Mouse (Mus musculus) v-Abl transformed pro-B cells (cell line): ENCODE data around the gene Fbxo27.
"Not testable (repeated sequence)": the region's sequence is repeated elsewhere in the genome, so short reads cannot be mapped to it uniquely, and the experiment has no call there.

Experiments used
- in situ Hi-C, 2 experiments: fragments of 400-800 bp; cut with MboI; formaldehyde crosslinking; loops; one replicate each; pipeline ENCODE4 v1.15.1; 2025; ENCODE audit not compliant: unreplicated experiment in 2 of 2

Gene Fbxo27

DNA sequence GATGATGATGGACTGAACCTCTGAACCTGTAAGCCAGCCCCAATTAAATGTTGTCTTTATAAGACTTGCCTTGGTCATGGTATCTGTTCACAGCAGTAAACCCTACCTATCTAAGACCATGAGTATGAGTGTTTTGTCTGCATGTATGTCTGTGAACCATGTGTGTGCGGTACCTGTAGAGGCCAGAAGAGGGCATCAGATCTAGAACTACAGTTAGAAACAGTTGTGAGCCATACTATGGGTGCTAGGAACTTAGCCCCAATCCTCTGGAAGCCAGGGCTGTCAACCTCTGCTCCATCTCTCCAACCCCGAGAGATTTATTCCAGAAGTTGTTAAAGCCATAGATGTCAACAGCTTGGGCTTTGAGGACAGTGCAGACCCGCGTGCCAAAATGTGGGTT is 7.6 kb downstream of the Fbxo27 start:
- in situ Hi-C loops = no loop called here

DNA sequence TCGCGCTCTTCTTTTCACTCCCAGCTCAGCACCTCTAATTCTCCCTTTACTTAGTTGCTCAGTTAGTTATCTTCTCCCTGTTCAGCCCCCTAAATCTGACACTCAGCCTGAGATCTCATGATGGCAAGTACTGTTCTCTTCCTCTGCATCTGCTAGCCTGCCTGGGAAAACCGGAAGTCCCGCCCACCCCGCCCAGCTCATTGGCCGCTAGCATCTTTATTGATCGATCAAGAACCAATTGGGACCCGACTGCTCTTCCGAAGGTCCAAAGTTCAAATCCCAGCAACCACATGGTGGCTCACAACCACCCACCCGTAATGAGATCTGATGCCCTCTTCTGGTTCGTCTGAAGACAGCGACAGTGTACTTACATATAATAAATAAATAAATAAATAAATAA is 8.7 kb downstream of the Fbxo27 start:
- in situ Hi-C loops = not testable (repeated sequence)

DNA sequence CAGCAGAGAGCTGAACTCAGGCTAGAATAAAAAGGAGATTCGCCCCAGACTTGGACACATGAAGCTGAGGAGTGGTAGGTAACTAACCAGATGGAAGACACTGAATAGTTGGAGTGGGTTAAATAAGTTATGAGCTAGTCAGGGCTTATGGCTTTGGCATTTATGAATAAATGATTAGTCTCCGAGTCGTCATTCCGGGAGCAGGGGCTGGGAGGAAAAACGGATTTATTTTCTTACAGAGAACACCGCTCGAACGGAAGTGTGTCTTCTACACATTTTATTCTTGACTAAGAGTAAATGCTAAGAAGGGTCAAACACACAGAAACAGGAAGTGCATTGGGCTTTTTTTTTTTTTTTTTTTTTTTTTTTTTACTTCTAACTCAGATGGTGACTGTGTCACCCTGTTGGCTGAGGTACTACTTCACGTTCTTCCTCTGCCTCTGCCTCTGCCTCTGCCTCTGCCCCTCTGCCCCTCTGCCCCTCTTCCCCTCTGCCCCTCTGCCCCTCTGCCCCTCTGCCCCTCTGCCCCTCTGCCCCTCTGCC is 10.0 kb downstream of the Fbxo27 start:
- in situ Hi-C loops = no loop called here

DNA sequence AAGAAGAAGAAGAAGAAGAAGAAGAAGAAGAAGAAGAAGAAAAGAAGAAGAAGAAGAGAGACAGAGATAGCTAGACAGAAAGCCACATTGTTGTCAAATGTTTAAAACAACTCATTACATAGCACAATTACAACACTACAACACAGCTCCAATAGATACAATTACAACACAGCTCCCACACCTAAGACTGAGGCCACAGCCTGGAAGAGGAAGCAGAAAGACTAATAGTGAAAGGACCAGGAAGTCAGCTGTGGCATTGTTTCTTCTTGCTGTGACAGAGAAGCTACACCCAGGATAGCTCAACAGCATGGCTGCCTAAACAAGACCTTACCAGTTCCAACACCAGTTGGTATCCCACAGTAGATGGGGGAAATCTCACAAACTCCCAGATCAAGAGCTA is 16.8 kb downstream of the Fbxo27 start:
- in situ Hi-C loops = no loop called here

DNA sequence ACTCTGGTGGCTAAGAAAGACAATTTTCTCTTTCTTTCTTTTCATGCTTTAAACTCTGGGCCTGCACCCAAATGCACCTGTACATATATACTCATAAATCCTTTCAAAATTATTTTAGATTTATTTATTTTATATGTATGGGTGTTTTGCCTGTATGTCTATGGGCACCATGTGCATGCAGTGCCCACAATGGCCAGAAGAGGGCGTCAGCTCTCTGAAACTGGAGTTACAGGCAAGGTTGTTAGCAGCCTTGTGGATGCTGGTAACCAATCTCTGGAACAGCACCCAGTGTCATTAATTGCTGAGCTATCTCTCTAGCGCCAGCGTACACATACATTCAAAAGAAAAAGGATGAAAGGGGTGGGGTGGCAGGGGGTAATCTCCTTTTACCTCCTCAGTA is 18.3 kb downstream of the Fbxo27 start:
- in situ Hi-C loops = loop anchor here in 1 of 2 experiments (10.0 kb wide), 1 partner anchor 96 kb away; no protein-coding TSS in a partner anchor

DNA sequence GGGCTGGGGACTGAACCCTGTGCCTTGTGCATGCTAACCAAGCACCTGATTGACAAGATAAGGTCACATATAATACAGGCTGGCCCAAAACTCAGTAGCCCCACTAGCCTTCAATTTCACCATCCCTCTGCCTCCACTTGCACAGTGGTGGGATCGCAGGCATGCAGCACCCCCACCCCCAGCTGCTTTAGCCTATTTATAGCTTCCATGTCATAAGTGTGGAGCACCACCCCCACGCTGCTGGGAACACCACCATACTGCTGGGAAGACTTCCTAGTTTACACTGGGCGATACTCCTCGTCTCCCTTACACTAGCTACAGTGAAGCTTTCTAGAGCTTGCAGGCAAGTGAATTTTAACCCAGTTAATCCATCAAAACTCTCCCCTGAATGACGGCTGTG is 22.0 kb downstream of the Fbxo27 start:
- in situ Hi-C loops = loop anchor here in 1 of 2 experiments (10.0 kb wide), 1 partner anchor 100 kb away; no protein-coding TSS in a partner anchor

DNA sequence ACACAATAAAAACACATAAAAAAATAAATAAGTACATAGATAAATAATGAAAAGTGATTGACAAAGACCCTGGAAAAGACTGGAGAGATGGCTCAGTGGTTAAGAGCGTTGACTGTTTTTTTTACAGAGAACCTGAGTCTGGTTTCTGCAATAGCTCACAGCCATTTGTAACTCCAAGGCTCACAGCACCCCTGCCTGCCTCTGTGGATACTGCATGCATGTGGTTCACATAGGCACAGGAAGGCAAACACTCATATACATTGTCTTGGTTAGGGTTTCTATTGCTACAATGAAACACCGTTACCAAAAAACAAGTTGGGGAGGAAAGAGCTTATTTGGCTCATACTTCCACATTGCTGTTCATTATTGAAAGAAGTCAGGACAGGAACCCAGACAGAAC is 22.9 kb downstream of the Fbxo27 start:
- in situ Hi-C loops = loop anchor here in 1 of 2 experiments (10.0 kb wide), 1 partner anchor 101 kb away; no protein-coding TSS in a partner anchor

DNA sequence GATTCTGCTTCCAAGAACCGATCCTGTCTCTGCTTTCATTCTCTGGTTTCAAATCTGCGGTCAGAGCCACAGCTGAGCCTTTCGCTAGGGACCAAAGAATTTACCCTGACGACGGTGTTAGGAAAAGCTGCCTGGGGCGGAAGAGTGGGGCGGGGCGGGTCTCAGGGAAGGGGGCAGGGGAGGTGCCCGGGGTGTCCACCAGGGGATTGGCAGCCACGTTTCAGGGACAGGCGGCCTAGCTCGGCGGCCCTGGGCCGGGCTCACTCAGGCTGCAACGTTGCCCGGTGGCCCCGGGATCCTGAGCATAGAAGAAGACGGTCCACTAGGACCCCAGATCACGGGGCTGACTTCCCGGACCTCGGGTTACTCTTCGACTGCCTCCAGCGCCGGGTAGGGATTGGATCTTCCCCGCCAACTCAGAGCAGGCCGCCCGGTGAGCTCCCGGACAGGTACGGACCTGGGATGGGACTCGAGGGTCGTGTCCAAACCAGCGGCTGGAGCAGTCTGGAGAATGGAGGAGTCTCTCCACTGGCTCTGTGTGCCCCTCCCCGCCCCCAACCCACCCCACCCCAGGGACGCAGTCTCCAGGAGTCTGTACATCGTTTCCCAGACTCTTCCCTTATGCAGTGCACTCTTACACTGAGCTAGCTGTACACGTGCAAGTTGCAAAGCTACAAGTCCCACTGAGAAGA is 24.1 kb downstream of the Fbxo27 start, which contains the start of gene Fbxo17:
Gene Fbxo17, plus strand, starts transcription at position 215 of the 692 bp plus-strand sequence.
- in situ Hi-C loops = loop anchor here in 1 of 2 experiments (10.0 kb wide), 1 partner anchor 102 kb away; no protein-coding TSS in a partner anchor

DNA sequence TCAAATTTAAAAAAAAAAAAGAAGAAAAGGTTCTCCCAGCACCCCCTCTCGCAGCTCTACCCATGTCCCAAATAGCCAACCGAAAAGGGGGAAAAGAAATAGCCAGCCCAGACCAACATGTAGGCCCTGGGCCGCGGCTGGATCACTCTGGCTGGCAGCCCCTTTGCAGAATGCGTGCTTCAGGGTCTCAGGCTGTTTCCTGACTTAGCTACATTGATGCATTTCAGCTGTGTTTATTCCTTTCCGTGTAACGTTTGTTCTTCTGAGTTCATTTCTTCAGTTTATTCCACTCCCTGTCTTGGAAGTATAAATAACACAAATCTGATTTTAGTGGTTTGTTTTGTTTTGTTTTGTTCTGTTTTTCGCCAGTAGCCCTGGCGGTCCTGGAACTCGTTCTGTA is 25.1 kb downstream of the Fbxo27 start:
- in situ Hi-C loops = loop anchor here in 1 of 2 experiments (10.0 kb wide), 1 partner anchor 103 kb away; no protein-coding TSS in a partner anchor

DNA sequence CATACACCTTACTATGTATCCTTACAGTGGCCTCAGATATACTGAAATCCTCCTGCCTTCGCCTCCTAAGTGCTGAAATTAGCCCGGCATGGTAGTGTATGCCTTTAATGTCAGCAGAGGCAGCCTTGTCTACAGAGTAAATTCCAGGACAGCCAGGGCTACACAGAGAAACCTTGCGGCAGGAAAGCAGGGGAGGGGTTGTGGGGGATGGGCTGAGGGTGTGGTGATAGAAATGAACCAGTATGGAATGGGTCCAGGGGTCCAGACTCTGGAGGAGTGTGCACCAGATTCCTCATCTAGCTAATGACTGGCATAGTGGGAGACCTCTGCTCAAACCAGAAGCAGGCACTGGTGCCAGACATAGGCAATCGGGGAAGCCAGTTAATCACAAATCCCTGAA is 26.5 kb downstream of the Fbxo27 start:
- in situ Hi-C loops = loop anchor here in 1 of 2 experiments (10.0 kb wide), 1 partner anchor 104 kb away; no protein-coding TSS in a partner anchor

DNA sequence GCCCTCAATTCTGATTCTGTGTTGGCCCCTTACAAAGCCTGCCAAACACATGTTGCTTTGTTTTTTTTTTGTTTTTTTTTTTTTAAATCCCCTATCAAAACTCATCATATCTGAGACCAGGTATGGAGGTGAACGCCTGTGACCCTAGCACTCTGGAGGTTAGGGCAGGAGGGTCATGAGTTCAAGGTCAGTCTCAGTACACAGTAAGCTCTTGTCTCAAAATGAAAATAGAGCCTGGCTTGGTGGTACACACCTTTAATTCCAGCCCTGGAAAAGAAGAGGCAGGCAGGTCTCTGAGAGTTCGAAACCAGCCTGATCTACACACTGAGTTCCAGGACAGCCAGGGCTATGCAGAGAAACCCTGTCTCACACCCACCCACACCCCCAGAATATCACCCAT is 27.0 kb downstream of the Fbxo27 start:
- in situ Hi-C loops = loop anchor here (10.0 kb wide), 2 partner anchors 105 to 275 kb away; no protein-coding TSS in a partner anchor

DNA sequence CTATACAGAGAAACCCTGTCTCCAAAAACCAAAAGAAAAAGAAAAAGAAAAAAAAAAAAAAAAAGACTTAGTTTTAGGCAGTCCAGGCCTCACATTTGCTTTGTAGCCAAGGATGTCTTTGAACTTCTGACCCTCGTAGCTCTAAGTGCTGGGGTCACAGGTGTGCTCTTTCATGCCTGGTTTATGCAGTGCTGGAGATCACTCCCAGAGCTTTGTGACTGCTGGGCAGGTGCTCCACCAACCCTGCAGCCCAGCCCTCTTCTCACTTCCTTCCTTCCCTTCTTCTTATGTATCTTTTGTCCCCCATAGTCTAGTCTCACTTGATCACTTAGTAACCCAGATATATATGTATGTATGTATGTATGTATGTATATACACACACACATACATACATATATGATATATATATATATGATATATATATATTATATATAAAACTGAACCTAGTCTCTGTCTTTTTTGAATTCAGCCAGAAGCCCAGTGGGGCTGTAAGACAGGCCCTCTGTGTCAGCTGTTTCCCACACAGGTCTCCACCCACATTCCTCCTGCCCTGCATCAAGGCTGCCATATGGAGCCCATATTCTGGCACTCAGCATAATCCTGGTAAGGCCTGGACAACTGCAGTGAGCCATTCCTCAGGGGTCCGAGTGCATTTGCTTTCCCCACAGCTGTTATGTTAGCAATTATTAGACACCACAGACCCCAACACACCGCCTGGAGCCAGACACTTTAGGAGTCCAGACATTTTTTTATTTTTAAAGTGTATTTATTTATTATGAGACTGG is 28.3 kb downstream of the Fbxo27 start:
- in situ Hi-C loops = loop anchor here in 1 of 2 experiments (10.0 kb wide), 2 partner anchors 106 to 276 kb away; no protein-coding TSS in a partner anchor

DNA sequence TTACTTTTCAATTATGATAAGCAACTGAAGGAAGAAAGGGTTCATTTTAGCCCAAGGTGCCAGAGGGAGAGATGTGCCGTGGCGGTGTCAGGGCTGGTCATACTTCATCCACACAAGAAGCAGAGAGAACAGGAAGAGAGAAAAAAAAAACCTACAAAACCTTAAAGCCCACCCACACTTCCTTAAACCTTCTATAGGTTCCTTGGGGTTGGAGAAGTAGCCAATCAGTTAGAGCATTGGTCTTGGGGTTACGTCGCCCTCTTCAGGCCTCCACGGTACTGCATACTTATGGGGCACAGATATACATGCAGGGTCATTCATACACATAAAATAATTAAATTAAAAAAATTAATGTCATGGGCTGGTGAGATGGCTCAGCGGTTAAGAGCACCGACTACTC is 29.4 kb downstream of the Fbxo27 start:
- in situ Hi-C loops = loop anchor here in 1 of 2 experiments (10.0 kb wide), 2 partner anchors 107 to 277 kb away; no protein-coding TSS in a partner anchor

DNA sequence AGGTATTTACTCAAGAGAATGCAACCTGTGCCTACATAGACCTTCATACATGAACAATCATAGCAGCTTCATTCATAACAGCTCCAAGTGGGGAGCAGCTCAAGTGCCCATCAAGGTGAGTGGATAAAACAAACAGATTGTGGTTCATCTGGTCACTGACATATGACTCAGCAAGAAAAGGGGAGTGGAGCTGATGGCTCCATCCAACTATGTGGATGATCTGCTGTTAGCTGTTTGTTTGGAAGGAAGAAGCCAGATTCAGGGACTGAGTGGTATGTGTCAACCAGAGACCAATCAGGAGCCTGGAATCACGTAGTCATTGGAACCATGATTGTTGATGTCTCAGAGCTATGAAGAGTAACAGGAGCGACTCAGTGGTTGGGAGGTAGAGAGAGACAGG is 32.0 kb downstream of the Fbxo27 start:
- in situ Hi-C loops = loop anchor here (10.0 to 25.0 kb wide), 3 partner anchors 110 to 287 kb away; partner anchors contain the start of gene Gmfg (in 1 of the 2)

DNA sequence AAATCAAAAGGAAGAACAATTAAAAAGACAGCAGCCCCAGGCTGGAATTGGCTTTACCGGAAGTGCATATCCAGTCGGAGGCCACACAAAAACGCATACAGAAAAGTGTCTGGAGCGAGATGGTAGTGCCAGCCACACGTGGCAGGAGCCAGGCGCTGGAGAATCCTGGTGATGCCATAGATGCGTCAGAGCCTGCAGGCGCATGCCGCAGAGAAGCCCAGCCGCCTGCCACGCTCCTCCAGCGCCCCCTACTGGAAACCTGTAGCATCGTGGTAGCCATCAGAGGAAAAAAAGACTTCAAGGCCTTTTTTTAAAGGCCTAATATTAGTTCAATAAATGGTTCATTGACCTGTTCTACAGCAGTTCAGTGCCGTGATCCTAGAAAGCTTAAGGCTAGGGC is 34.0 kb downstream of the Fbxo27 start:
- in situ Hi-C loops = loop anchor here (10.0 to 25.0 kb wide), 3 partner anchors 112 to 289 kb away; partner anchors contain the start of gene Gmfg (in 1 of the 2)

DNA sequence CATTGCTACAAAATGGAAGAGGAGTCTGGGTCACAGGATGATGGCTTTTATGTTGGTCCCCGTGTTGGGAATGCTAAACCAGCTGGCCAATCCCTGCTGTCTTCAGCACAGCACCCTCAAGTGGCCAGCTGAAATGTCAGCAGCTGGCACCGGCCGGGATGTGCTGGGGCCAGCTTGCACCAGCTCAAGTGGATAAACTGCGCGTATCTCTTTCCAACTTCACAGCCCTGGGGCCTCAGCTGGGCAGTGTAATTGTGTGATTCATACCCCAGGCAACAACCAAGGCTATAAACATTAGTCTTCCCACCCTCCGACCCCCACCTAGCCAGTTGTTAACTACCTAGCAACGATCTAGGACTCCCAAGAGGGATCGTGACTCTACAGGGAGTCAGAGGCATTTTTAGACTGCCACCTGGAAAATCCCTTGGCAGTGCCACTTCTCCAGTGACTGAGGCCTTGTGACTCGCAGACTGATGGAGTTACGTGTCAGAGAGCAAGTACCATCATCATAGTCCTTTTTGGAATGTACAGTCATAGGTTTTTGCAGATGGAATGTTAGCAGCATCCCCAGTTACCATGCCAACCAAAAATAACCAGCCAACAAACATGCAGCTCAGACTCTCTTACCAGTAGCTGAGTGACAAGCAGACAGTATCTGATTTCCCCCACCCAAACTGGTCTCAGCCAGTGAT is 35.1 kb downstream of the Fbxo27 start:
- in situ Hi-C loops = loop anchor here (10.0 to 25.0 kb wide), 3 partner anchors 113 to 290 kb away; partner anchors contain the start of gene Gmfg (in 1 of the 2)

DNA sequence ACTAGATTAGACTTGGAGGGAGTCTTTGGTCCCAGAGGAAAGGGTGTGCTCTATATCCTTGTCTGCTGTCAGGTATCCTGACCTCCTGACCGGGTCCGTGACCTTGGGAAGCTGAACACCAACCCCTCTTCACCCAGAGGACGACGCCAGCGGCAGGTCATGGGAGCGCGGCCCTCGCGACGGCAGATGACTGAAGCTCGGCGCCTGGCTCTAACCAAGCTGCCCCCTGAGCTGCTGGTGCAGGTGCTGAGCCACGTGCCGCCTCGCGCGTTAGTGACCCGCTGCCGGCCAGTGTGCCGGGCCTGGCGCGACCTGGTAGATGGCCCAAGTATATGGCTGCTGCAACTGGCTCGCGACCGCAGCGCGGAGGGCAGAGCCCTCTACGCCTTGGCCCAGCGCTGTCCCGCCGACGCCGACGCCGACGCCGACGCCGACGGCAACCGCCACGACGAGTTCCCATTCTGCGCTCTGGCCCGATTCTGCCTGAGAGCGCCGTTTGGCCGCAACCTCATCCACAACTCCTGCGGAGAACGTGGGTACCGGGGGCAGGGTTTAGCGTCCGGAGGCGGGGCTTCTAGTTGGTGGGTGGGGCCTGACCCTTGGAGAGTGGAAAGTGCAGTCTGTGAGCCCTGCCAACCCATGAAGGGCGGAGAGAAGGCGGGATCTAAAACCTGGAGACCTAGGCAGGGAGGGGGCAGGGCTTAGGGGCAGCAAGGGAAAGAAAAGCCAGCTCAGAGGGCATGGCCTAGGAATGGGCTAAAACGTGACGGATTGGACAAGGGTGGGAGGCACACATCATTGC is 39.9 kb downstream of the Fbxo27 start:
- in situ Hi-C loops = loop anchor here in 1 of 2 experiments (25.0 kb wide), 1 partner anchor 295 kb away; the partner anchor contains the start of gene Gmfg

DNA sequence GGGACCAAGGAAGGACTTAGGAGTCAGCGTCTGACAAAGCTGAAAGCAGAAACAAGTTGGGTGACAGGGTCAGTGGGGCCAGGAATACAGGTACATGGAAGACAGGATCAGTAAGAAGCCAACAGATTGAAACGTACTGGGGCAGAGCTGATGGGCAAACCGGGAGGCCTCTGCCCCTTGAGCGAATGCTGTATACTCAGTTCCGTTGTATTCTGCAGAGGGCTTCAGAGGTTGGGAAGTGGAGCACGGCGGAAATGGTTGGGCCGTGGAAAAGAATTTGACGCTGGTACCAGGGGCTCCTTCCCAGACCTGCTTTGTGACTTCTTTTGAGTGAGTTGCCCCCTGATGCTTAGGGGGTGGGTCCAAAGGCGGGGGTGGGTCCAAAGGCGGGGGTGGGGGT is 40.6 kb downstream of the Fbxo27 start:
- in situ Hi-C loops = loop anchor here in 1 of 2 experiments (25.0 kb wide), 1 partner anchor 296 kb away; the partner anchor contains the start of gene Gmfg

DNA sequence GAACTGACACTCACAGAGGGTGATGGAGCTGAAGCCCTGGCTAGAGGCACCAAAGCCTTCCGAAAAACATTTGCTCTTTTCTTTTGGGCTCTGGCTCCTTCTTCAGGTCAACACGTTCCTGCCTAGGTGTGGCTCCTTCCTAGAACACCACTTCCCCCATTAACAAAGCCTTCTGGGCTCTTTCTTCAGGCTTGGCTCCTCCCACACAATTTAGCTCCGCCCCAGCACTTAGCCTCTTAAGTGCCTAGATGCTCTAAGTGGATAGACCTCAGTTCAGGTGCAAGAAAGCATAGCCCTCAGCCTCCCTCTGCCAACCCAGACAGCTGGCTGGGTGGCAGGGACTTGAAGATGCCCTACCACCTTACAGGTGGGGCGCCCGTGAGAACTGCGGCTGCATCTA is 43.1 kb downstream of the Fbxo27 start:
- in situ Hi-C loops = loop anchor here in 1 of 2 experiments (25.0 kb wide), 1 partner anchor 298 kb away; the partner anchor contains the start of gene Gmfg
